Mouse (Mus musculus) spleen, adult 2 months (tissue): ENCODE measurements around the gene Tctex1d2.

Experiments
- CTCF ChIP-seq: fragments of 200-500 bp; IDR thresholded peaks from 2 replicates; pipeline ENCODE4 v1.5.1; 2011; ENCODE audit warnings: mild to moderate bottlenecking, inconsistent platforms; ENCODE audit not compliant: insufficient read depth, insufficient read length, insufficient replicate concordance; ENCODE audit errors: extremely low read depth
- POLR2A ChIP-seq: fragments of 200-500 bp; IDR thresholded peaks from 2 replicates; pipeline ENCODE4 v1.6.1; 2011; ENCODE audit warnings: low read depth, low read length, inconsistent platforms

- TF ChIP-seq POLR2A, result no peak
- TF ChIP-seq CTCF, result no peak
These were observed 12.8 kb upstream of the Tctex1d2 start for GRCm38 (mm10) chr16:32406671-32407070.
